13 mouse cellular contexts compared by ENCODE assay signal in the genomic region with DNA sequence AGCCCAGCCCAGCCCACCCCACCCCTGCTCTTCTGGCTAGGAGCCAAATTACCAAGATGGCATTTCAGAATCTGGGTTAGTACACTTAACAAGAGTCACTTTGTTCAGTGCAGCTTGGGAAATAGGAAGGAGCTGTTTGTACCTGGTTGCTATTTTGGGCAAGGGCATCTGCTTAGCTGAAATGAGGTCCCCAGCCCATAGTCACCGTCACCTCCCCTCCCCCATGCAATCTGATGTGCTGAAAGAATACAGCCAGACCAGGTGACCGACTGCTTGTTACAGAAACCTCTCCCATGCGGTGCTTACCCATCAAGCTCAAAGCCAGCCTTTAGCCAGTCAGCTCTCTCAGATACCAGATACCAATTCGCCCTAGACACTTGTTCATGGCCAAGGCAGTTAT. TPM values are rescaled to one million over a fixed set of nuclear protein-coding genes. Genes with fewer than 3 reads are reported as not detected.
A peak's percentile ranks its signal among the peaks of the same experiment; 100 is the strongest.
DNase-seq lines count a peak whose midpoint lies in the region; ATAC-seq and TF ChIP-seq lines count a peak whose summit lies in the region.
"Had no signal": no experiment of that assay in that cellular context is flagged by ENCODE, and none has a peak within 500 bp of the region (broad histone marks: within the 10 kb centered on the region; RNA-seq: fewer than 3 reads in every experiment).

No protein-coding gene starts in this region.

- 33% methylated on average over 4 of the region's 4 CpGs for WGBS in cerebellum, adult 2 months
- WGBS in heart, embryonic 15.5 days, result 41% methylated on average over 4 of the region's 4 CpGs

- TF ChIP-seq CTCF in cerebellum, adult 2 months (IDR thresholded peaks at IDR 0.05; ENCODE audit: borderline replicate concordance, insufficient read depth, low read depth, low read length), result no peak
- no peak for TF ChIP-seq CTCF in left cerebral cortex, adult 2 months (IDR thresholded peaks at IDR 0.05)

- no peak for TF ChIP-seq POLR2A in cerebellum, adult 2 months (IDR thresholded peaks at IDR 0.05; ENCODE audit: borderline replicate concordance, insufficient read depth, low read length)

- H3K27me3 ChIP-seq in cerebellum, adult 2 months (ENCODE audit: control insufficient read depth, insufficient read depth, low read length), result no peaks in the 10 kb centered on the region
- no peaks in the 10 kb centered on the region for H3K27me3 ChIP-seq in heart, embryonic 15.5 days

- ATAC-seq in heart, embryonic 15.5 days (replicated peaks; ENCODE audit: insufficient number of reproducible peaks, insufficient read depth, low FRiP score, low read depth), result no peak

- H3K9ac ChIP-seq in heart, embryonic 15.5 days, result peak overlapping the region; percentile 6; the same call in 1 of the 2 replicates
- H3K9ac ChIP-seq: liver, embryonic 14.5 days had no signal

- H3K27ac ChIP-seq in cerebellum, adult 2 months (ENCODE audit: insufficient read depth, low read length), result no peak overlapping the region
- H3K27ac ChIP-seq in heart, embryonic 15.5 days, result peak overlapping the region; percentile 11; the same call in 1 of the 2 replicates
- no peak overlapping the region for H3K27ac ChIP-seq in left cerebral cortex, adult 2 months
- H3K27ac ChIP-seq: hindbrain, embryonic 10.5 days; liver, embryonic 14.5 days; macrophage had no signal

- intact Hi-C loops in left cerebral cortex, adult 2 months (cut with DNase I), result no loop called here

- H3K36me3 ChIP-seq in heart, embryonic 15.5 days, result peaks cover 44% of the 10 kb centered on the region

- no peak overlapping the region for H3K4me2 ChIP-seq in heart, embryonic 15.5 days

- H3K9me3 ChIP-seq in heart, embryonic 15.5 days (replicated peaks), result no peaks in the 10 kb centered on the region
- H3K9me3 ChIP-seq: hindbrain, embryonic 10.5 days had no signal

- DNase-seq in cerebellum, adult 18-20 months, result peak; percentile 35 to 46
- DNase-seq in cerebellum, adult 11 months, result no peak
- DNase-seq in kidney, postnatal 36 days, result peak; percentile 12 to 27
- no peak for DNase-seq in kidney, adult 18-20 months
- DNase-seq in cerebellum, adult 2 months, result peak; percentile 40 to 48
- no peak for DNase-seq in neural tube, embryonic 10.5 days (ENCODE audit: extremely low spot score, low spot score)
- DNase-seq in left cerebral cortex, adult 2 months (ENCODE audit: extremely low spot score in 1 of 2, low spot score in 2 of 2), result no peak
- DNase-seq: kidney, adult 11 months; thymus, postnatal 14 days had no signal

- no peak overlapping the region for H3K4me3 ChIP-seq in cerebellum, adult 2 months (replicated peaks; ENCODE audit: insufficient read depth, low read depth, low read length)
- H3K4me3 ChIP-seq in heart, embryonic 15.5 days, result no peak overlapping the region
- H3K4me3 ChIP-seq in left cerebral cortex, adult 2 months, result no peak overlapping the region
- H3K4me3 ChIP-seq: hindbrain, embryonic 10.5 days had no signal

- H3K4me1 ChIP-seq in cerebellum, adult 2 months (ENCODE audit: control insufficient read depth, insufficient read depth, low read length), result peaks cover 39% of the 10 kb centered on the region
- H3K4me1 ChIP-seq in heart, embryonic 15.5 days (replicated peaks), result peaks cover 51% of the 10 kb centered on the region

RNA-seq across cellular contexts. Expression of gene Tmem11, which starts 15.9 kb away (rescaled TPM):
- polyA plus RNA-seq in cerebellum, adult 2 months (2012; rRNA removed), result 58.3 and 62.7 TPM in 2 replicates
- 52.1 and 63.2 TPM in 2 replicates for polyA plus RNA-seq in heart, embryonic 15.5 days (2015; fragmentation: Nextera tagmentation; extraction: Ambion mirVana)
- total RNA-seq in left cerebral cortex, adult 2 months (2021), result 10 to 100 TPM; 28.8 to 31.0 TPM

RNA-seq across cellular contexts. Expression of gene Dhrs7b, which starts 32.8 kb away (rescaled TPM):
- 21.5 and 21.9 TPM in 2 replicates for polyA plus RNA-seq in cerebellum, adult 2 months (2012; rRNA removed)
- polyA plus RNA-seq in heart, embryonic 15.5 days (2015; fragmentation: Nextera tagmentation; extraction: Ambion mirVana), result 26.8 and 30.4 TPM in 2 replicates
- total RNA-seq in left cerebral cortex, adult 2 months (2021), result 10 to 100 TPM; 27.3 to 28.4 TPM

RNA-seq across cellular contexts. Expression of gene Natd1, which starts 51.4 kb away (rescaled TPM):
- polyA plus RNA-seq in cerebellum, adult 2 months (2012; rRNA removed), result 16.6 and 16.7 TPM in 2 replicates
- polyA plus RNA-seq in heart, embryonic 15.5 days (2015; fragmentation: Nextera tagmentation; extraction: Ambion mirVana), result 11.9 and 22.3 TPM in 2 replicates
- 10 to 100 TPM; 10.1 to 11.3 TPM for total RNA-seq in left cerebral cortex, adult 2 months (2021)

RNA-seq across cellular contexts. Expression of gene Shmt1, which starts 51.7 kb away (rescaled TPM):
- polyA plus RNA-seq in cerebellum, adult 2 months (2012; rRNA removed), result 3.3 and 4.5 TPM in 2 replicates
- 35.7 and 42.0 TPM in 2 replicates for polyA plus RNA-seq in heart, embryonic 15.5 days (2015; fragmentation: Nextera tagmentation; extraction: Ambion mirVana)
- 1 to 10 TPM; 2.2 to 3.1 TPM for total RNA-seq in left cerebral cortex, adult 2 months (2021)

Comparison
In these comparisons a context has a peak if more than half of its experiments do, and no peak if none do; other contexts are left out.
1. DNase-seq: peak in cerebellum, adult 18-20 months (2 of 2), kidney, postnatal 36 days (2 of 2) and cerebellum, adult 2 months (2 of 2); none in cerebellum, adult 11 months (single experiment), kidney, adult 18-20 months (single experiment), neural tube, embryonic 10.5 days (single experiment) and left cerebral cortex, adult 2 months (0 of 2).